Mouse (Mus musculus) retina, postnatal 7 days (tissue): ENCODE measurements around the gene Kxd1.
A peak's percentile ranks its signal among the peaks of the same experiment; 100 is the strongest.

Experiments used
- DNase-seq: peaks from one replicate; pipeline ENCODE4 v3.0.0-alpha.2; 2012; ENCODE audit warnings: low read depth, low spot score

Gene Kxd1

DNA sequence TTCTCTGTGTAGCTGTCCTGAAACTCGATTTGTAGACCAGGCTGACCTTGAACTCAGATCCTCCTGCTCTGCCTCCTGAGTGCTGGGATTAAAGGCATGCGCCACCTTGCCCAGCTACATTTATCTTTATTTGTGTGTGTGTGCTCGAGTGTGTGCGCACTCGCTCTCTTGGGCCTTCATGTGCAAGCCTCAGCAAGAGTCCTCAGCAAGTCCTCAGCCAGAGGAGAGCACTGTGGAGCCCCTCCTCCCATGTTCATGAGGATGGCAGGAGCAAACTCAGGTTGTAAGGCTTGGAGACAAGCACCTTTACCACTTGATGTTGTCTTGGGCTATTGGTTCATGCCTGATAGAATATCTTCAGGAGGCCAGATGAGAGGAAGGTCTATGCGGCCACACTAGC is 20.0 kb upstream of the Kxd1 start:
- DNase-seq = no peak

DNA sequence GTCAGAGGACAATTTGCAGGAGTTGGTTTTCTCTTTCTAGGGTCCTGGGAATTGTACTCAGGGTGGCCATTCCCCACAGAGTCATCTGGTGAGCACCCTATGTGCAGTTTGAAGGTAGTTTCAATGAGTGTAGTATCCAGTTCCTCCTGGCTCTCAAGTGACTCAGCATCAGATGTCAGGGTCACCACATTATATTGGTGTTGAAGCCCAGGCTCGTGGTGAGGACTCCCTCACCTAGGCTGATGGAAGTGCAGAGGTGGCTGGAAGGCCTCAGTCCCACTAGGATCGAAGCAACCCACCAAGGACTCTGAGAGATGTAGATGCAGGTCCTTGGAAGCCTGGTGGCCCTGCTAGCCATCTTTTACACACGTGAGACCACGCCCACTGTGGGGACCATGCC is 18.7 kb upstream of the Kxd1 start:
- DNase-seq = no peak

DNA sequence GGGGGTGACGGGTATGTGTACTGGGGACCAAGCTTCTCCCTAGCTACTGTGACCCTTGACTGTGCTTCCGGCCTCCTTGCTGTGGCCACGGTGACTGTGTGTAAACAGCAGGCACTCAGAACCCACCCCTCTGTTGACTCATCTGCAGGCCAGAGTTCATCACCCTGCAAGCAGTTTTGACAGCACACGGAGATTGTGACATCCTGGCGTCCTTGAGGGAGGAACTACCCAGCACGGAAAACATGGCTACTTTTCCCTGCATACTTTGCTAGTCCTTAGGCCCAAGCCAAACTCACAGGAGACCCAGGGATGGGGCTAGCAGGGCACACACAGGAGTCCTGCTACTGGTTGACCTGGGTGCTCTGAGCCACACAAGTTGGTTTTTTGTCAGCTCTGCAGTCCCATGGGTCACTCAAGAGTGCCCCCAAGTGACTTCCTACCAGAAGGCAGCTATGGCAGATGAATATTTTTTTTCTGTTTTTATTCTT is 16.5 kb upstream of the Kxd1 start:
- no peak for DNase-seq

DNA sequence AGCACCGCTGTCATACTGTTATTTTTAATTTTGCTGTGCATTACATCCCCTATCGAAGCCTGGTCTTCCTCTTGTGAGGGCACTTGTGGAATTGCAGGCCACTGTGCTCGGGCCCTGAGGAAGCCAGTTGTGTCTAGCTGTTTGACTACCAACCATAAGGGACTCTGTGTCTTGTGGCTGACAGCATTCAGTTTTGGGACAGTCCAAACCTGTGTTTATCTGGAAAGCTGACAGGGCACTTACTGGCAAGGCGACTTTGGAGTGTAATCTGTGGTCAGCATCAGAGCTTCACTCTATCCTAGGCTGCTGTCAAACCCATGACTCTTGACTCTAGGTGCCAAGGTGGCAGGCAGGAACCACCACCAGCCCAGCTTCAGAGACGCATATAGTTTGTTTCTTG is 13.3 kb upstream of the Kxd1 start:
- no peak for DNase-seq

DNA sequence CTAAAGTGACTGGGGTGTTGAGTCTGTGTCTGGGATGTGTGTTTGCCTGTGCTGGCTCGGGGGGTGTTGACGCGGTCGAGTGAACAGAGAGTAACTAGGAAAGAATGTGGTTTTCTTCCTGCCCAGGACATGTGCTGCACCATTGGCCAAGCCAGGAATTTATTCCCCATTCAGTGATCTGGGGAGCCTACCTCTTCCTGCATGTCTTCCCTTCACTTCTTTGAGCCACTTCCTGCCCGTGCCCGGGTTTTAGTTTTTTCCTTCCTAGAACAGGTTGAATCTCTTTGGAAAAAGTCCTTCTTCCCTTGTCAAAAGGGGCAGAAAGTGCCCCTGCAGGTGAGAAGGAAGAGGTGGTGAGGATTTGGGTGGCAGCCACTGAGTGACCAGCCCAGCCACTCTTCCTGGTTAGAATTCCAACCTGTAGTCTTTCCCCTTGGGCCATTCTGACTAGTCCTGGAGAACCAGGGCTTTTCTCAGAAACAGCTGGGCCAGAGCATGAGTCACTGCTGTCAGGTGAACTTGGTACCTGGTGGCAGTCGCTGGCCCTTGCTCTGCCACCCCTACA is 12.8 kb upstream of the Kxd1 start:
- DNase-seq = no peak

DNA sequence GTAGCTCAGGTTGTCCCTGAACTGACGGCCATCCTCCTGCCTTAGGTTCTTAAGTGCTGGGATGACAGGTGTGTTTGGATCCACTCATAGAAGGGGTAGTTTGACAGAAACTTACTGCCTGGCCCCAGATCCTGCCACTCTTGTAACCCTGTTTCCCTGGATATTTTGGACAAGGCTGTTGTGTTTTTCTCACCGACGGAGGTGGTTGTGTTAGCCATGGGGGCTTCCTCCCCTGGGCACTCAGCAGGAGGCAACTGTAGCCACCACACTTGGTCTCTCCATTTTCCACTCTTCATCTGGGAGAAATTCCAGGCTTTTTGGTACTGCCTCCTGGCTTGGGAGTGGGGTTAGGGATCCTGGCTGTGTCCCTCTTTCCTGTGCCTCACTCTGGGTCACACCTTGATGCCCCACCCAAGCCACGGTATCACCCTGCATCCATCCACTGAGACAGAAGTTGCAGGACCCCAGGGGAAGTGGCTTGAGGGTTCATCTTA is 12.3 kb upstream of the Kxd1 start:
- DNase-seq = no peak

DNA sequence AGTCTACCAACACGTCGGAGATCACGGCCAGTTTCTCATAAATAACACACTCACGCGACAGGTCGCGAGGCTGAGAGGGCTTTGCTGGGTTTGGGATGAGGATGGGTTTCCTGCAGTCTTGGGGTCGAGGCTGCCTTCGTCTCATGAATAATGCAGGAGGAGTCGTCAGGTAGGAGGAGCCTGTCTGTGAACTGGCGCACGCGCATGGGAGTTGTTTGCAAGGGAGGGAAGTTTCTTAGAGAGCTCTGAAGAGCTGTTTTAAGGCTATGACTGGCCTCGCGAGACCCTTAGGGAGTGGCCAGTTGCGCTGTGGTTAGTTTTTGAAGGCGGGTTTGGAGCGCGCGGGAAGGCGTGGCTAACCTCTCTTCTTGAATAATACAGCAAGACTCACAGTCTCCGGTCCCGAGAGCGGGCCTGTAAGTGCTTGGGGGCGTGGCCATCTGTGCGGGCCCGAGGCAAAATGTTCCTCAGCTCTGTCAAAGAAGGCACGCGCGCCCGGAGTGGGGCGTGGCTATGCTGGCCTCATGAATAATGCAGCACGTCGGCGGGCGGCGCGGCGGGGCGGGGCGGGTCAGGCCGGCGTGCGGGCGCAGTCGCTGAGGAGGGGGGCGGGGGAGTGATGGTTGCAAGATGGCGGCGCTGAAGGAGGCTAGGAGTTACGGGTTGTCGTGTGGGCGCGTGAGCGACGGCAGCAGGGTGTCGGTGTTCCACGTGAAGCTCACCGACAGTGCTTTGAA is 11.5 kb upstream of the Kxd1 start, which contains the start of gene Ell:
Gene Ell (plus strand): TSS at position 381 of the 737 bp plus-strand sequence.
- peak; percentile 95 for DNase-seq

DNA sequence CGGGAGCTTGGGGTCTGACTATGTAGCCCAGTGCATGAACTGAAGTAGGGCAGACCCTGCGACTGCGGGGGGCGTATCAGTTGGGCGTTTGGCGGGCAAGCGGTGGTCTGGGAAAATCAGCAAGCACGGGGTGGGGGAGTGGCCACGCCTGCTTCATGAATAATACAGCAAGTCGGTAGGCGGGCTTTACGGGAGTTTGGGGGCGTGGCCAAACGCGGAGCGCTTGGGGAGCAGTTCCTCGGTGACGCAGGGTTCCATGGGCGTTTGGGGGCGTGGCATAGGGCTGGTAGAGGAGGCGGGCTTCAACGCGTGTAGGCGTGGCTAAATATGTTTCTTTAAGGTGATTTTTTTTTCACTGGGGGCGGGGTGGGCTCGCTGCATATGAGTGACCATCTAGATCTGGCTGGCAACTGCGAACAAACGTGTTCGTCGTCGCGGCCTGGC is 10.9 kb upstream of the Kxd1 start:
- peak; percentile 99 for DNase-seq

DNA sequence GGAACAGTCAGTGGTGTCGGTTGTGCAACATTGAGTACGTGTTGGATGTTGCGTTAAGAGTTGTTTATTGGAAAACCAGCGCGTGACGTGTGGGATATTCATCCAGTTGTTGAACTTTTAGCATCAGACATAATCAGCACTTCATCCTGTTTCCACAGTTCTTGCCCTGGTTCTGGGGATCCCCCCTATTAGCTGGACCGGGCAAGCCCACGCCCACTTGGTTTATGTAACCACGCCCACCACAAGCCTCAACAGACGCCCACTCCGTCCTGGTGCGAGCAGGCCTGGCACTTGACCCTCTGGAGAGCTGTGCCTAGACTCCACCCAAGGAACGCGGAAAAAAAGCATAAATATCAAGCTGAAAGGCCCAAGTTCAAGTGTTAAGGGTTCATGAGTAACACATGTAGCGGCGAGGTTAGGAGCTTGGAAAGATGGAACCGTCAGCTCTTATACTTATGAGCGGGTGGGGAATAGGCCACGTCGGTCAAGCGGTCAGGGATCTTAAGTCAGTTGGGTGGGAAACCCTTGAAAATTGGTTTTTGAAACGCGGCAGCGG is 10.3 kb upstream of the Kxd1 start:
- no peak for DNase-seq

DNA sequence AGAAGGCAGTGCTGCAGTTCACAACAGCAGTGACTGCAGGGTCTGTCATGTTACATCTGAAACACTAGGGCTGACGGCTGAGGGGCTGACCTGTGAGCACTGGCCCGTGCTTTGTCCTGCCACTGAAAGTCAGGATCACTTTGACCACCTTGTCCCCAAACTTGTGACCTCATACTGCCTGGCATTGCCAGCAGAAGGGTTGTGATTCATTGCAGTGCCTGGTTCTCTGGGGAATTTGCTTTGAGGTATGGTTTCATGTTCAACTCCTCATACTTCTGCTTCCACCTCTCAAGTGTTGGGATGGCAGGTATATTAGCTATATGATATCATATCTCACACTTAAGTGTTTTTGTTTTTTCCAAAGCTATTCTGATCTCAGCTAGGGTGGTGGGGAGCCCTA is 7.9 kb upstream of the Kxd1 start:
- no peak for DNase-seq

DNA sequence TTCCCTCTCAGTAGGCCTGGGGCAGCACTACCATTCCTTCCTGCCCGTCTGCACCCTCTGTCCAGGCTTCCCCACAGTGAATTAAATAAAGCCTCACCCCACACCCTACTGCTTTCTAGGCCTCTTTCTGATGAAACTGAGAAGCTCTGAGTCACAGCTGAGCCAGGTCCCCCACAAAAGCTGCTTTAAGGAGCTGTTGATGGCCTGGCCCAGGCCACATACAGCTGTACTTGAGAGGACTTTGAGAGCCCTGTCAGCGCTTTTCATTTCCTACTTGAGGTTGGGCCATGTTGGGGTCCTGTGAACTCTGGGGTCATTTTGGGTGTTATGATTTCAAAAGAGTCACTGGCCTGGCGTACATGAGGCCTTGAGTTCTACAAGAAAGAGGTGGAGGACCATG is 7.5 kb upstream of the Kxd1 start:
- DNase-seq = no peak

DNA sequence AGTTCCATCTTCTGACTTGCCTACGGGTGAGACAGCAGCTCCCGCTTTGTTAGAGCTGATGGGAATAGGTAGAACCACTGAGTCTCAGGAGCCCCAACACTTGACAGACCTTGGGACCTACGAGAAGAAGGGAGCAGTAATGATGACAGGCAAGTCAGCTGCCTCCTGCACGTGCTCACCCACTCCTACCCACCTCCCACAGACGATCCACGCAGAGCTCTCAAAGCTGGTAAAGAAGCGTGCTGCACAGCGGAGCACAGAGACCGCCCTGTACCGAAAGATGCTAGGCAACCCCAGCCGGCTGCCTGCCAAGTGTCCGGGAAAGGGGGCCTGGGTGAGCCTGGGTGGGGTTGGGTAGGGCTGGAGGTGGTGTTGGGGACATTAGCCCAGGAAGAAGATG is 6.5 kb upstream of the Kxd1 start:
- DNase-seq = no peak

DNA sequence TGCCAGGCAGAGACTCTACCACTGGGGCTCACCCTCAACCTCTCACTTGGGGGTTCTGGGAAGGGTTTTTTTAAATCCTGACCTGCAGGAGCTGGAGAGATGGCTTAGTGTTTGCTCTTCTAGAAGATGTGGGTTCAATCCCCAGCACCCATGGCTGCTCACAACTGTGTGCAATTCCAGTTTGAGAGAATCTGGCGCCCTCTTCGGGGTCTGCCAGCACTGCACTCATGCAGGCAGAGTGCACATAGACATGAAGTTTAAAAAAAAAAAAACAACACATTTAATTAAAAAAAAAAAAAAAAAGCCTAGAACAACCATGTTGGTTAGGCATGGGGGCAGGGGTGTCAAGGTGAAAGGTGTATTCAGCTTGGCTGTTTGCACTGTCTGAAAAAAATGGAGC is 2.6 kb upstream of the Kxd1 start:
- no peak for DNase-seq

DNA sequence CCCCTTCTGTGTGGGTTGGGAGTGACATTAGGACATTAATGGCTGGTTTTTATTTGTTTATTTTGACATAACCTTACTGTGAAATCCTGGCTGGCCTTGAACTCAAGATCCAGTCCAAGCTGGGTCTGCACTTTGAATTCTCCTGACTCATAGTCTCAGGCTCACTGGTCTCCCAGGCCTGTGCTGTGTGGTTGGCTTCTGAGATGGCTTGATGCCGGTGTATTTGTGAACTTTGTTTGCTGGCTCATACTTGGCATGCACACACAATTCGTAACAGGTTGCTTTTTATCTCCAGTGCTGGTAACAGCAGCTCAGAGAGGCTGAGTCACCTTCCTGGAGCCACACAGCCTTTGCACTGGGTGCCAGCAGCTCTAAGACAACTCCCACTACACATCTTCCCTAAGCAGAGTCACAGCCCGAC is 2.0 kb upstream of the Kxd1 start:
- DNase-seq = no peak

DNA sequence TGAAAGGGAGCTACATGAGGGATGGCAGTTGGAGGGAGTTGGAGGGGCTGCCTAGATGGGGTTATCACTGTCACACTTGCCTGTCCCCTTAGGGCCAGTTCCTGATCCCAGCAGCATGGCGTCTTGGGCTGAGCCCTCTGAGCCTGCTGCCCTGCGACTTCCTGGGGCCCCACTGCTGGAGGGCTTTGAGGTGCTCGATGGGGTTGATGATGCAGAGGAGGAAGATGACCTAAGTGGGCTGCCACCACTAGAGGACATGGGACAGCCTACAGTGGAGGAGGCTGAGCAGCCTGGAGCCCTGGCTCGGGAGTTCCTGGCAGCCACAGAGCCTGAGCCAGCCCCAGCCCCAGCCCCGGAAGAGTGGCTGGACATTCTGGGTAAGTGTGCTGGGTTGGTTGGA is 1.5 kb upstream of the Kxd1 start:
- DNase-seq = no peak

DNA sequence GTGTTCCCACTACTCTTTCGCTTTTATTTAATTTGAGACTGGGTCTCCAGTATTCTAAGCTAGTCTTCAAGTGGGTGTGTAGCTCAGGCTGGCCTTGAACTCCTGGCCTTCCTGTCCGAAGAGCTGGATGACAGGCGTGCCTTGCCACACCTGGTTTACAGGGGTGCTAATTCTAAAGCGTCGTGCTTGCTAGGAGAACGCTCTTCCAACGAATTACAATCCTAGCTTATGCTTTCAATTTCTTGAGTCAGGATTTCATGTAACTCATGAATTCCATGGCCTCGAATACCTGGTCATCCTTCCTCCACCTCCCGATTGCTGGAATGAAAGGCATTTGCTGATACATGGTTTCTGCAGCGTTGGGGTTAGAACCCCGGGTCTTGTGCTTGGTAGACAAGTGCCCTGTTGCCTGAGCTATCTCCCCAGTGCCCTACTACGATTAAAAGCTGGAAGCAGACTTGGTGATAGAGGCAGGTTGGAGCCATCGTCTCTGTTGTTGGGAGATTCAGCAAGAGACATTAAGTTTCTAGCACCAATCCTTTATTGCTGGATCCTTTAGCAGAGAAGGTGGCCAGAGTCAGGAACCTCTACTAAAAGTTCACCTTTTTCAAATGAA is 534 bp upstream of the Kxd1 start:
- no peak for DNase-seq

DNA sequence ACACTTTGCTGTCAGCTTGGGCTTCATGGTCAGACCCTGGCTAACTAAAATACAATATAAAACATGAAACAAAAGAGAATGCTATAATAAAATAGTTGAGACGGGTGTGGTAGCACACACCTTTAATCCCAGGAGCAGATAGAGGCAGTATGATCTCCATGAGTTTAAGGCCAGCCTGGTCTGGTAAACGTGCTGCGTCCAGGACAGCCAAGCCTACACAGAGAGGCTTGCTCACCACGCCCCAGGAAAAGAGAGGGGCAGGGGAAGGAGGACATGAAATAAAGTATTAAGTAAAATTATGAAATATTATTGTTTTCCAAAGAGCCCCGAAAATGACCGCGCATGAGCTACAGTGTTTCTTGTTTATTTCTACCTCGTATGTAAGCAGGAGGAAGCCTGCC is 645 bp downstream of the Kxd1 start:
- no peak for DNase-seq

DNA sequence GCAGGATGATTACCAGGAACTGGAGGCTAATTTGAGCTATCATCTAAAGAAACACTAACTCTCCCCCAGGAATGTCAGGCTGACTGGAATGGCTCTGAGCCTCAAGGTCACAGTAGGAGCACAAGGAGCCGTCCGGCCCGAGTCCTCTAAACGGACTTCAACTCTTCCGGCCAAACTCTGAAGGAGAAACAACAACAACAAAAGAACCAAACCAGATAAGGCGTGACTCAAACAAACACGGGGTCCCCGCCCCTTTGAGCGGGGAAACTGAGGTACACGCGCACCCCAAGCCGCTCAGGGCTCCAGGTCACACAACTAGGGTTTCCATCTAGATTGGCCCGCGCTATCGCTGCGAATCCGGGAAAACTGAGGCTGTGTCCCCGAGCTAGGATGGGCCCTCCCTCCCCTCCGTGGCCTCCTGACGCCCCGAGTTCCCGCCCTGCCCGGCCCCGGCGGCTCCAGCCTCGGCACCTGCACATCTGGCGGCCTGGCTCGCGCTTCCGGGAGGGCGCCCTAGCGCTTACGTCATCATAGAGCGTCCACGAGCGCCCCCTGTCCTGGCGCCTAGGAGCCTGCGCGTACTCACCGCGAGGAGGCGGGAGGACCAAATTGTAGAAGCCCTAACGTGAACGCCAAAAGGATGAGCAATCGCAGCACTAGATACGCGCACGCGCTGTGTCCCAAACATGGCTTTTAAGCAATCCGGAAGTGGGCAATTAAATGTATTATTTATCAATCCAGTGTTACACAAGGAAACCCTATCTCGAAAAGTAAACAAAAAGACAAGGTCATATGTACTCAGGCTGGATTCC is 5.0 kb downstream of the Kxd1 start:
- DNase-seq = peak; percentile 92

DNA sequence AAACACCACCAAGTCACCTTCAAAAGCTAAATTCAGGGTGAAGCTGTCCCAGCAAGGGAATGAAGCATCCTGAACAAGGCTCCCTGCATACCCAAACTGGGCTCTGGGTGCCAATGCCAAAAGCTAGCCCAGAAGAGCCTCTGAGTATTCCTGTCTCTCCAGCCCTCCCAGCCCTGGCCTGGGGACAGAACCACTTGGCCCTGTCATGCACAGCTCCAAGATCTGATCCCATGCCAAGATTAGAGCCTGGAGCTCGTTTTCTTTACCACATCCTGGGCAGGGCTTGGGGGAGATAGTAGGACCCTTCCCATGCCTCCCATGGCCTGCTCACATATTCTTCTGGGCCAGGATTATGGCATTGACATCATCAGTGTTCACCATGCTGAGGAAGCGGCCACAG is 8.2 kb downstream of the Kxd1 start:
- DNase-seq = no peak

DNA sequence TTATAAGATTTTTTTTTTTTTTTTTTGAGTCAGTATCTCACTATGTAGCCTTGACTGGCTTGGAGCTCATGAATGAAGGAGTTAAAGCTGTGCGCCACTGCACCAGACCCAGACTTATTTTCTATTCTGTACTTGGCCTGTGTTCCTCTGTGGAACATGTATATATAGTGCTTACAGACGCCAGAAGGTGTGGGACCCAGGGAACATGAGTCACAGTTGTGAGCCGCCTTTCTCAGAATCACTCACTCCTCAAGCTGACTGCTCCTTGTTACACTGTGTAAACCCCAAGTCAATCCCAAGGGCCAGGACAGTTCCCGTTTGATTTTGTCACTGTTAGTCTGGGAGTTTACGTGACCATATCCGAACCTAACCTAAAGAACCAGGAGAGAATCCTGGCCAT is 8.7 kb downstream of the Kxd1 start:
- no peak for DNase-seq

DNA sequence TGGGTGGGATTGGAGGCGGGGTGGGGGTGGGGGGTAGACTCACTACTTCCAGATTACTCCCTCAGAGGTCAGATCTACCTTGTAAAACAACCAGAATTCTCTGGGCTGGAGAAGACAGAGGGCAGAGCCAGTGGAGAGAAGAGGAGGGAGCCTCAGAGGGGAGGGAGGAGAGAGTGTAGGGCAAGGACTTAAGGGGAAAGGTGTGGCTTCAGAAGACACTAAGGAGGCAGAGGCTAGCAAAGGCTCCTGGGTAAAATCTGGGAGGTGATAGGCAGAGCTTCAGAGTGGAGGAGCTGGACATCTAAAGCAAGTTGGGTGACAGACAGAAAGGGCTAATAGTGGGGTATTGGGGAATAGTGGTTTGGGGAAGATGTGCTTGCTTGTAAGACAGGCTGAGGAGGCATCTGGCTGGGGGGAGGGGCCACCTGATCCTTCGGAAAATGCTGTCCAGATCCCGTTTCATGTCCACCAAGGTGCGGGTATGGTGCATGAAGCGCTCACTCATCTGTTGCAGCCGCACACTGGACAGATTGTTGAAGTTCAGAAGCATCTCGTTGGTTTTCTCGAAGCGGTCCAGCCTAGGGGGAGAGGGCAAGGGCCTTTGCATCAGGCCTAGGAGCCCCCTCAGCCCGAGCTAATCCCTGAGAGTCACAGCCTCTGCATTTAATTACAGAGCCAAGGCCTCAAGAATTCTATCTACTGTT is 9.7 kb downstream of the Kxd1 start:
- no peak for DNase-seq
